Mouse (Mus musculus): ENCODE measurements around the gene Stk39. TPM values are rescaled to one million over a fixed set of nuclear protein-coding genes. Genes with fewer than 3 reads are reported as not detected.
"Not testable (repeated sequence)": the region's sequence is repeated elsewhere in the genome, so short reads cannot be mapped to it uniquely, and the experiment has no call there.

The Stk39 gene
- polyA plus RNA-seq, 1 experiment from 2014 or later = 1.3 TPM

GRCm38 (mm10) chr2:68243879-68244553 lies 228.1 kb downstream of the Stk39 start:
- Histone ChIP-seq H3K4me3 (ENCODE audit: low read depth, low read length) (no peak overlapping the region), H3K27me3 (ENCODE audit: control insufficient read depth, insufficient read depth, low read depth, low read length) (no peaks in the 10 kb centered on the region), H3K36me3 (ENCODE audit: control insufficient read depth, insufficient read depth) (no peaks in the 10 kb centered on the region), H3K4me2 (ENCODE audit: low read depth, low read length) (no peak overlapping the region), H3K9ac (ENCODE audit: low read depth, low read length) (no peak overlapping the region), H3K9me3 (replicated peaks; ENCODE audit: control insufficient read depth, low read length) (no peaks in the 10 kb centered on the region), H3K4me1 (ENCODE audit: control insufficient read depth, low read depth, low read length) (no peaks in the 10 kb centered on the region), H3K27ac (ENCODE audit: low read length) (no peak overlapping the region)
- WGBS (ENCODE audit: insufficient replicate concordance) = 63% methylated on average over 12 of the region's 12 CpGs
- ATAC-seq (ENCODE audit: low read depth) = no peak

DNA sequence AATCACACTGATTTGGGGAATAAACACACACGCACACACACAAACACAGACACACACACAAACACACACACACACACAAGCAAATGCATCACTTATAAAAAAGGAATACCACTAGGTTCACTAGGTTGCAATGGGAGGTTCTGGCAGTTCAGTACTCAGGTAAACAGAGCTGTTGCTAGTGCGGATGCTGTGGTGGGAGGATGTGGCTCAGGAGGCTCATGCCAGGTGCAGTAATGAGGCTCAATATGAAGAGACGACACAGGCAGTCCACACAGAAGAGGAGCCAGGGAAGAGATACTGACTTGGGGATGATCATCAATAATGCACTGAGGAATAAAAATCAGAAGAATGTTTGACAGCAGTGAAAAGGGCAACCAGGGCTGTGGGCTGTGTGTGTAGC lies 228.8 kb downstream of the Stk39 start:
- 57% methylated on average over 3 of the region's 3 CpGs for WGBS (ENCODE audit: insufficient replicate concordance)
- ATAC-seq (ENCODE audit: low read depth) = no peak
- Histone ChIP-seq H3K9ac (ENCODE audit: low read depth, low read length) (no peak overlapping the region), H3K9me3 (replicated peaks; ENCODE audit: control insufficient read depth, low read length) (no peaks in the 10 kb centered on the region), H3K36me3 (ENCODE audit: control insufficient read depth, insufficient read depth) (no peaks in the 10 kb centered on the region), H3K4me1 (ENCODE audit: control insufficient read depth, low read depth, low read length) (no peaks in the 10 kb centered on the region), H3K4me3 (ENCODE audit: low read depth, low read length) (no peak overlapping the region), H3K27me3 (ENCODE audit: control insufficient read depth, insufficient read depth, low read depth, low read length) (no peaks in the 10 kb centered on the region), H3K4me2 (ENCODE audit: low read depth, low read length) (no peak overlapping the region), H3K27ac (ENCODE audit: low read length) (no peak overlapping the region)

DNA sequence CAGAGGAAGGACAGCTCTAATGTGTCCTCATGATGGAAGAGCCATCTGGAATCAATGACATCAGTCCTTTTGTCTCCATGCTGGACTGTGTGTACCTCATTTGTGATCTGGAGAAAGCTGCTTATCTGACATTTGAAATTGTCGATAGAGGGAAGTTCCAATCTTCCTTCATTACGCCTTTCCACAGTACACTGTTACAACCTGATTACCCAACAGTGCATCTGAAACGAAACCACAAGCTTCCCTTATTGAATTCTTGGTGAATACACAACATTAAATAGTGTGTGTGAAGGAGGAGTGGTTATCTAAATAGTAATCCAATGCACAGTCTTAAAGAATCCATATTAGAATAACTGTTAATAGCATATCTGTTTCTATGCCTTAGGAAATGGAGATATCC lies 230.0 kb downstream of the Stk39 start:
- Histone ChIP-seq H3K27ac (ENCODE audit: low read length) (no peak overlapping the region), H3K9ac (ENCODE audit: low read depth, low read length) (no peak overlapping the region), H3K4me3 (ENCODE audit: low read depth, low read length) (no peak overlapping the region), H3K27me3 (ENCODE audit: control insufficient read depth, insufficient read depth, low read depth, low read length) (no peaks in the 10 kb centered on the region), H3K4me1 (ENCODE audit: control insufficient read depth, low read depth, low read length) (no peaks in the 10 kb centered on the region), H3K36me3 (ENCODE audit: control insufficient read depth, insufficient read depth) (no peaks in the 10 kb centered on the region), H3K9me3 (replicated peaks; ENCODE audit: control insufficient read depth, low read length) (no peaks in the 10 kb centered on the region), H3K4me2 (ENCODE audit: low read depth, low read length) (no peak overlapping the region)
- no peak for ATAC-seq (ENCODE audit: low read depth)
- 21% methylated on average over 3 of the region's 3 CpGs for WGBS (ENCODE audit: insufficient replicate concordance)

GRCm38 (mm10) chr2:68241640-68242039 lies 230.4 kb downstream of the Stk39 start:
- Histone ChIP-seq H3K27me3 (ENCODE audit: control insufficient read depth, insufficient read depth, low read depth, low read length) (no peaks in the 10 kb centered on the region), H3K4me3 (ENCODE audit: low read depth, low read length) (no peak overlapping the region), H3K27ac (ENCODE audit: low read length) (no peak overlapping the region), H3K9ac (ENCODE audit: low read depth, low read length) (no peak overlapping the region), H3K4me2 (ENCODE audit: low read depth, low read length) (no peak overlapping the region), H3K36me3 (ENCODE audit: control insufficient read depth, insufficient read depth) (no peaks in the 10 kb centered on the region), H3K9me3 (replicated peaks; ENCODE audit: control insufficient read depth, low read length) (no peaks in the 10 kb centered on the region), H3K4me1 (ENCODE audit: control insufficient read depth, low read depth, low read length) (no peaks in the 10 kb centered on the region)
- WGBS (ENCODE audit: insufficient replicate concordance) = 62% methylated on average over 1 of the region's 1 CpGs
- ATAC-seq (ENCODE audit: low read depth) = no peak

DNA sequence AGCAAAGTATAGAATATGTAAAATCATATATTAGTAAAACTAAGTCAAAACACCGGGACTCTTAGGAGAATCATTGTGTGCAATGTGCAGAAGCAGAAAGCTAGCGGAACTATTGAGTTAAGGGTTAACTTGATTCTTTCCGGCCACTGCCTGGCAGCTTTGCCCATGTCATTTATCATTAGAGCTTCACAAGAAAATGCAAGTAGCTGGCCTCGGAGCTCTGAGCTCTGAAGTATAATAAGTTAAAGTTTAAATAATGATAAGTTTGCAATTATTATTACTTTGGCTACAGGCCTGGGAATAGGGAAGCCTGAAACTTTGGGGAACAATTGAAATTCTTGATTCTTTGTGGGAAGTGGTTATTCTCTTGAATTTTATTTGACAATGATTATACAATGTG lies 232.7 kb downstream of the Stk39 start:
- ATAC-seq (ENCODE audit: low read depth); H3K27me3 ChIP-seq (ENCODE audit: control insufficient read depth, insufficient read depth, low read depth, low read length): not testable (repeated sequence)
- 35% methylated on average over 4 of the region's 4 CpGs for WGBS (ENCODE audit: insufficient replicate concordance)

DNA sequence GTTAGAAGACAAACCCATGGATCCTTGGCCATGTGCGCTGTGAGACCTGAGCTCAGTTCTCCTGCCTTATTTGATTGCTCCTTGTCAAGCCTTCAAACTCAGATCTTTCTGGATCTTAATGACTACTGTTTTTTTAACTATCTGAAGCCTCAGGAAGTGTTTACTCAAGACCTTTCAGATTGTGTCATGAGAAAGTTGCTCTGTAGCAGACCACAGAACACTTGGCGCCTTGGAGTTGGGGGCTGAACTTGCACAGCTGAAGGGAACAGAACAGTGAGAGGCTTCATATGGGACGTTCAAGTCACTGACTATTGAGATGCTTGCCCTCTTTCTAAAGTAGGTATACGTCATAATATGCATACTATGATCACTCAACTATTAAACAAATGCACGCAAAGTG lies 239.1 kb downstream of the Stk39 start:
- Histone ChIP-seq H3K9me3 (replicated peaks; ENCODE audit: control insufficient read depth, low read length) (no peaks in the 10 kb centered on the region), H3K27me3 (ENCODE audit: control insufficient read depth, insufficient read depth, low read depth, low read length) (no peaks in the 10 kb centered on the region), H3K4me3 (ENCODE audit: low read depth, low read length) (no peak overlapping the region), H3K27ac (ENCODE audit: low read length) (no peak overlapping the region), H3K4me2 (ENCODE audit: low read depth, low read length) (no peak overlapping the region), H3K9ac (ENCODE audit: low read depth, low read length) (no peak overlapping the region), H3K4me1 (ENCODE audit: control insufficient read depth, low read depth, low read length) (no peaks in the 10 kb centered on the region), H3K36me3 (ENCODE audit: control insufficient read depth, insufficient read depth) (no peaks in the 10 kb centered on the region)
- WGBS (ENCODE audit: insufficient replicate concordance) = 59% methylated on average over 5 of the region's 5 CpGs
- no peak for ATAC-seq (ENCODE audit: low read depth)

More for the DNA sequence above, 232.7 kb downstream of the Stk39 start:
- H3K9ac ChIP-seq (ENCODE audit: low read depth, low read length); H3K36me3 ChIP-seq (ENCODE audit: control insufficient read depth, insufficient read depth); H3K4me3 ChIP-seq (ENCODE audit: low read depth, low read length); H3K4me2 ChIP-seq (ENCODE audit: low read depth, low read length); H3K27ac ChIP-seq (ENCODE audit: low read length); H3K4me1 ChIP-seq (ENCODE audit: control insufficient read depth, low read depth, low read length); H3K9me3 ChIP-seq (replicated peaks; ENCODE audit: control insufficient read depth, low read length): not testable (repeated sequence)

- Histone ChIP-seq H3K36me3 (ENCODE audit: control insufficient read depth, insufficient read depth) (no peaks in the 10 kb centered on the region), H3K9me3 (replicated peaks; ENCODE audit: control insufficient read depth, low read length) (no peaks in the 10 kb centered on the region), H3K27ac (ENCODE audit: low read length) (no peak overlapping the region), H3K4me2 (ENCODE audit: low read depth, low read length) (no peak overlapping the region), H3K4me1 (ENCODE audit: control insufficient read depth, low read depth, low read length) (no peaks in the 10 kb centered on the region), H3K4me3 (ENCODE audit: low read depth, low read length) (no peak overlapping the region), H3K9ac (ENCODE audit: low read depth, low read length) (no peak overlapping the region), H3K27me3 (ENCODE audit: control insufficient read depth, insufficient read depth, low read depth, low read length) (no peaks in the 10 kb centered on the region)
- 57% methylated on average over 2 of the region's 2 CpGs for WGBS (ENCODE audit: insufficient replicate concordance)
- peak; percentile 7; the same call in 1 of the 2 replicates for ATAC-seq (ENCODE audit: low read depth)
Measured at GRCm38 (mm10) chr2:68229872-68230271, 242.2 kb downstream of the Stk39 start.

DNA sequence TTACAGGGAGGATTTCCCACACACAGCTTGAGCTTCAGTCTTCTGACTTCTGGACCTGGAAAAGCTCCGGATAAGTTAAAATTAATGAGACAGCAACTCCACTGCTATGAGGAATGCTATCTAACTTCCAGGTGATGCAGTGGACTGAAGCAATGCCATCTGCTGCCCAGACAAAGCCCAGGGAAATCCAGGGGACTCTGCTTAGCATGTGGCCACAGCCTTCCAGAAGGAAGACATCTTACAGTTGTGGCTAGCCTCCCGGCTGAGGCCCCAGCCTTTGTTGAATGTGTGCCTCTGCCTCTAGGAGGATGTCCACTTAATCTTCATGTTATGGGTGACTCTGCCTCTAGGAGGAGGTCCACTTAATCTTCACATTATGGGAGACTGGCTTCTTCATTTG lies 243.0 kb downstream of the Stk39 start:
- Histone ChIP-seq H3K4me2 (ENCODE audit: low read depth, low read length) (no peak overlapping the region), H3K27me3 (ENCODE audit: control insufficient read depth, insufficient read depth, low read depth, low read length) (no peaks in the 10 kb centered on the region), H3K9ac (ENCODE audit: low read depth, low read length) (no peak overlapping the region), H3K27ac (ENCODE audit: low read length) (no peak overlapping the region), H3K4me1 (ENCODE audit: control insufficient read depth, low read depth, low read length) (no peaks in the 10 kb centered on the region), H3K36me3 (ENCODE audit: control insufficient read depth, insufficient read depth) (no peaks in the 10 kb centered on the region), H3K4me3 (ENCODE audit: low read depth, low read length) (no peak overlapping the region), H3K9me3 (replicated peaks; ENCODE audit: control insufficient read depth, low read length) (no peaks in the 10 kb centered on the region)
- no peak for ATAC-seq (ENCODE audit: low read depth)
- WGBS (ENCODE audit: insufficient replicate concordance) = 63% methylated on average over 2 of the region's 2 CpGs

DNA sequence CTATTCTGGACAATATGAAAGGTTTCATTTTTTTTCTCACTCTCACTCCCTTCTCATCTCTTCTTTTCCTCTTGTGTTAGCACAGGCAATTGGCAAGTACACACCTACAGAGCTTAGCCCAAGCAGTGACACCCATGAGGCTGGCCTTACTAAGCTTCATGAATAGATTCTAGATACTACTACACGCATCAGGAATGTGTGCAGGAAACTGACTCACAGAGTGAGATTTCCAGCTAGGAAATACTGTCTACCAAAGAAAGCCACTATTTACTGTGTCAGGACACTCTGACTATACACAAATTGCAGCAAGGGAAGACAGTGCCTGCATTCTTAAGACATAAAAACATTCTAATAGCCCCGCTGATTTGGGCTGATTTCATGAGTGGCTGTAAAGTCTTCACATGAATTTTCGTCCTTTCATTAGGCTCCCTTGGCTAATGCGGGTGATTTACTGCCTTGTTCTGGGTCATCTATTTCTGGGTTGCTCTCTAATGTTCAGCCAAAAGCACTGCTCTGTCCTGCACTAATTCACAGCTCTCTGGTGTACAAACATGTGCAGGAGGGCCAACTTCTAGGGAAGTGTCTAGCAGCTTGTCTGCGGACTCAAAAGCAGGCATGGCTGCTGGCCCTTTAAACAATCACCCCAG lies 249.7 kb downstream of the Stk39 start:
- ATAC-seq (ENCODE audit: low read depth) = no peak
- Histone ChIP-seq H3K36me3 (ENCODE audit: control insufficient read depth, insufficient read depth) (no peaks in the 10 kb centered on the region), H3K4me3 (ENCODE audit: low read depth, low read length) (no peak overlapping the region), H3K9ac (ENCODE audit: low read depth, low read length) (no peak overlapping the region), H3K9me3 (replicated peaks; ENCODE audit: control insufficient read depth, low read length) (no peaks in the 10 kb centered on the region), H3K27me3 (ENCODE audit: control insufficient read depth, insufficient read depth, low read depth, low read length) (no peaks in the 10 kb centered on the region), H3K4me2 (ENCODE audit: low read depth, low read length) (no peak overlapping the region), H3K4me1 (ENCODE audit: control insufficient read depth, low read depth, low read length) (no peaks in the 10 kb centered on the region), H3K27ac (ENCODE audit: low read length) (no peak overlapping the region)
- 54% methylated on average over 5 of the region's 5 CpGs for WGBS (ENCODE audit: insufficient replicate concordance)
